Mouse (Mus musculus) olfactory bulb, adult 2 months (tissue): ENCODE measurements around the gene Oaz1. TPM values are rescaled to one million over a fixed set of nuclear protein-coding genes. Genes with fewer than 3 reads are reported as not detected.

Source experiments
- H3K27ac ChIP-seq: fragments of 200-500 bp; 2 replicates; pipeline ENCODE4 v1.5.1; 2012; ENCODE audit warnings: low read depth, low read length; ENCODE audit not compliant: insufficient read depth
- H3K4me1 ChIP-seq: fragments of 200-500 bp; 2 replicates; pipeline ENCODE4 v1.6.1; 2012; ENCODE audit warnings: low read length; ENCODE audit not compliant: control insufficient read depth, insufficient read depth
- H3K4me3 ChIP-seq: fragments of 200-500 bp; 2 replicates; pipeline ENCODE4 v1.5.1; 2012; ENCODE audit warnings: mild to moderate bottlenecking, low read depth, low read length, moderate library complexity; ENCODE audit not compliant: insufficient read depth
- CTCF ChIP-seq: fragments of 200-500 bp; IDR thresholded peaks from 2 replicates; pipeline ENCODE4 v1.5.1; 2012; ENCODE audit warnings: low read depth, mild to moderate bottlenecking, low read length, moderate library complexity; ENCODE audit not compliant: insufficient read depth
- POLR2A ChIP-seq: fragments of 200-500 bp; IDR thresholded peaks from 2 replicates; pipeline ENCODE4 v1.6.1; 2012; ENCODE audit warnings: mild to moderate bottlenecking, low read depth, low read length, moderate library complexity; ENCODE audit not compliant: insufficient read depth
- WGBS: fragments of 180-500 bp; shearing (Covaris S2); methylation state at CpG from one replicate; pipeline ENCODE4 v1.1.7; 2018; 5-methylcytosine and 5-hydroxymethylcytosine counted together
- polyA plus RNA-seq: library from polyadenylated mRNA; stranded (reverse); fragments of >200 nt; gene quantifications from 2 replicates; pipeline ENCODE4 v1.2.4, GENCODE M21; 2012; ENCODE audit warnings: low replicate concordance; ENCODE audit not compliant: missing spikeins, insufficient read depth, insufficient read length

The Oaz1 gene
- polyA plus RNA-seq, 1 experiment = 801 TPM

DNA sequence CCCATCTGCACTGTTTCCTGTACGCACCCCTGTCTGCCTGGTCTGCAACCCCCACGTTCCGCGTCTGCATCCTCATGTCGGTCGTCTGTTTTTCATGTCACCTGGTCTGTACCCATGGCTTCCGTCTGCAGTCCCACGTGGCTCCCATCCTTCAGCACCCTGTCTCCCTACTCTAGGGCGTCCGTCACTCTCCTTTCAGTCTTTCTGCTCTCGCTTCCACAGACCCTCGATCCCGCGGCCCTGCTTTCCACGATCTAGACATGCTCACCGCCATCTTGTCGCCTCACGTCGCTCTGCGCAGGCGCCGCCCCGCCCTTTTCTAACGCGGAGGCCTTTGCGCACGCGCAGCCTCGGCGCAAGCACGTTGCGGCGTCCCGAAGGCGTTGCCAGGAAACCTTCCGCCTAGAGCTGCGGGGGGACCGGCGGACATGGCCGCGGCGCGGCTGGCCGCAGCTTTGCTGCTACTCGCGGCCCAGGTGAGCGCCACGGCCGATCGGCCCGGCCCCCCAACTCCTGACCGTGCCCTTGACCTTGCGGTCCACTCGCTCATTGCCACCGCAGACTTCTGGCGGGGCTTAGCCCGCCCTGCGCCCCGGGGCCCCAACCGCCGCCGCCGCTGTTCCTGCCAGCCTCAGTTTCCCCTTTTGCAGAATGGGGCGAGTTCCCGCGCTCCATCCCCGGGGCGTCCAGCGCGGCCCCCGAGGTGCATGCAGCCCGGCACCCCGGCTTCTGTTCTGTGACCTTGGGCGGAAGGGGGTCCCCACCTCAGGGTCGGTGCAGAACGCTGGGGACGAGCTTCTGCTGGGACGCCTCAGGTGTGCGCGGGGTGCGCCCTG, 28.7 kb downstream of the Oaz1 start, which contains the start of the genes Lsm7 and Sppl2b:
TSS of gene Lsm7 (minus strand) at position 297 of the 836 bp plus-strand sequence.
TSS of gene Sppl2b (plus strand) at position 363 of the 836 bp plus-strand sequence.
- peaks cover 39% of the 10 kb centered on the region for H3K4me1 ChIP-seq
- TF ChIP-seq CTCF = no peak
- TF ChIP-seq POLR2A = peak; percentile 94
- H3K27ac ChIP-seq = peak within 1 kb of the TSS; percentile 13
- under 1% methylated on average over 81 of the region's 81 CpGs for WGBS
- peak within 1 kb of the TSS; percentile 62 for H3K4me3 ChIP-seq

DNA sequence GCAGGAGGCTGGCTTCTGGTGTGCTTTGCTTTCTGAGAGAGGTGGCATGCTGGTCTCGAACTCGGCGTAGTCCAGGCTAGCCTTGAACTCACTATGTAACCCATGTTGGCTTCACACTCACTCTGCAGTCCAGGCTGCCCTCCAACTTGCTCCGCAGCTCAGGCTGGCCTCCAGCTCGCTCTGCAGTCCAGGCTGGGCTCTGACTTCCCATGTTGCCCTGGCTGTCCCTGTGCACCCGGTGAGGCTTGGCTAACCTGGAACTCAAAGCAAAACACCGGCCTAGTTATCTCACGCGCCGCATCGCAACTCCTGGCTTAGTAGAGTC, 29.3 kb downstream of the Oaz1 start:
- peaks cover 39% of the 10 kb centered on the region for H3K4me1 ChIP-seq
- H3K4me3 ChIP-seq = peak overlapping the region; percentile 62
- TF ChIP-seq POLR2A = no peak
- TF ChIP-seq CTCF = no peak
- 16% methylated on average over 11 of the region's 11 CpGs for WGBS
- no peak overlapping the region for H3K27ac ChIP-seq

DNA sequence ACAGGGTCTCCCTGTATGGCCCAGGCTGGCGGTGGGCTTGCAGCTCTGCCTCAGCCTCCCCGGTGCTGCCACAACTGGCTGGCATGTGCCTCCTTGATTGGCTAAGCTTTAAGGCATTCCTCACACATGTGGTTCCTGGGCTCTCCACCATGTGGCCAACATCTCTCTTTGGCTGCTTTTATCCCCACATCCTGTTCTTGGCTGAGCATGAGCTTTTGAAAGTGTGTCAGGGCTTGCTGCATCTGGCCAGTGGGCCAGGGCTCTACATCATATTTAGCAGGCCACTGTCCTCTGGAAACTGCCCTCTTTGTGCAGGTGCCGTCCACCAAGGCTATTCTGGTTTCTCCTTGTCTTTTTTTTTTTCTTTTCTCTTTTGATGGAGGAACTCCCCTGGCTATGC, 29.8 kb downstream of the Oaz1 start:
- peak overlapping the region; percentile 62; the same call in 1 of the 2 replicates for H3K4me3 ChIP-seq
- TF ChIP-seq POLR2A (no peak), CTCF (no peak)
- peaks cover 39% of the 10 kb centered on the region for H3K4me1 ChIP-seq
- no peak overlapping the region for H3K27ac ChIP-seq
- 53% methylated on average over 3 of the region's 3 CpGs for whole genome bisulfite sequencing

DNA sequence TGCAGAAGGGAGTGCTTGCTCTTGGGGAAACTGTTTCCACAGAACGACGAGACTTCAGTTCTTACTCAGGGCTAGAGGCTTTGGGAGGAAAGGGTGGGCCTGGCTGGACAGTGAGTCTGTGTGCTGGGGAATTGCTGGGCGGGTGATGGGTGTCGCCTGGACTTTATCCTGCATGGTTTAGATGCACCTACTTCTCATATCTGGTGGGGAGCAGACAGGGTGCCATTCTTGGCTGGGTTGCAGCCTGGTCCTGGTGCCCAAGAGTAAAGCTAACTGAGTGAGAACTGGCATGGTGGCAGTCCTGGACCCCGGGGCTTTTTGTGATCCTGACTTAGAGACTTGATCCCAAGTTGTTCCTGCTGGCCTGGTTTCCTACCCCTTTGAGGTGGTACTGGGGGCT, 30.5 kb downstream of the Oaz1 start:
- Histone ChIP-seq H3K4me3 (no peak overlapping the region), H3K4me1 (peaks cover 39% of the 10 kb centered on the region), H3K27ac (no peak overlapping the region)
- TF ChIP-seq POLR2A (no peak), CTCF (no peak)
- 71% methylated on average over 5 of the region's 5 CpGs for WGBS

DNA sequence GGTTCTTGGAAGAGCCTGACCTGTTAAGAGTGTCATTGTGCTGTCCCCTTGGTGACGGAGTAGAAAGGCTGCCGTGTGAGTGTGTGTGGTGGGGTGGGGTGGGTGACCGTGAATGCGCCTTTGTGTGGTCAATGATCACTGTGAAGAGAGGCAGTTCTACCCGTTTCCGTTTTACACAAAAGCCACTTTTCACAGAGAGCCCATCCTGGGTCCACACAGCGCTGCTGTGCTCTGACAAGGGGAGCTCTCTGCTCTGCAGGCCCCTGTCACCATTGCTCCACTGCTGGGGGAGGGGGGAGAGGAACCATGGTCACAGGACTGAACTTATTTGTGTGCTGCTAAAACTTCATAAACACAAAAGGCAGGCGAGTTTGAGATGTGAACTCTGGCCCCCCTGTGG, 30.9 kb downstream of the Oaz1 start:
- TF ChIP-seq CTCF = no peak
- no peak for TF ChIP-seq POLR2A
- no peak overlapping the region for H3K4me3 ChIP-seq
- WGBS = 50% methylated on average over 8 of the region's 8 CpGs
- peaks cover 39% of the 10 kb centered on the region for H3K4me1 ChIP-seq
- H3K27ac ChIP-seq = 0 out of 2 replicates have a peak overlapping the region, but pooled peaks have one; percentile 27

DNA sequence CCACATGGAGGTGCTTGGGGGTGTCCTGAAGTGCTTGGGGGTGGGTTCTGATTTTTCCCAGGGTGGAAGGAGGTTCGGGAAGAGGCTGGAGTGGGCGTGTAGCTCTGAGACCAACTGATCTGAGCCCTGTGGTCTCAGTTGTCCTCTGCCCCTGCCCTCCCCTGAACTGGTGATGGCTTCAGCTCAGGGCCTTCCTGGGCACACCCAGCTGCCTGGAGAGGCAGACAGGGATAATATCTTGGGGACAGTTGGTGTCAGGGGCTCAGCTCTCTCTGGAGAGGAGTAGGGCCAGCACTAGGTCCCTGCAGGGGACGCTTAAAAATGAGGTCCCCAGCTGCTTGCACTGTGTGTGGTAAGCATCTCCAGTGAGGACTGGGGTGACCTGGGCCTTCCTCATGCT, 31.4 kb downstream of the Oaz1 start:
- Histone ChIP-seq H3K4me1 (peaks cover 39% of the 10 kb centered on the region), H3K27ac (0 out of 2 replicates have a peak overlapping the region, but pooled peaks have one; percentile 27), H3K4me3 (no peak overlapping the region)
- no peak for TF ChIP-seq POLR2A
- no peak for TF ChIP-seq CTCF
- WGBS = 75% methylated on average over 3 of the region's 3 CpGs

DNA sequence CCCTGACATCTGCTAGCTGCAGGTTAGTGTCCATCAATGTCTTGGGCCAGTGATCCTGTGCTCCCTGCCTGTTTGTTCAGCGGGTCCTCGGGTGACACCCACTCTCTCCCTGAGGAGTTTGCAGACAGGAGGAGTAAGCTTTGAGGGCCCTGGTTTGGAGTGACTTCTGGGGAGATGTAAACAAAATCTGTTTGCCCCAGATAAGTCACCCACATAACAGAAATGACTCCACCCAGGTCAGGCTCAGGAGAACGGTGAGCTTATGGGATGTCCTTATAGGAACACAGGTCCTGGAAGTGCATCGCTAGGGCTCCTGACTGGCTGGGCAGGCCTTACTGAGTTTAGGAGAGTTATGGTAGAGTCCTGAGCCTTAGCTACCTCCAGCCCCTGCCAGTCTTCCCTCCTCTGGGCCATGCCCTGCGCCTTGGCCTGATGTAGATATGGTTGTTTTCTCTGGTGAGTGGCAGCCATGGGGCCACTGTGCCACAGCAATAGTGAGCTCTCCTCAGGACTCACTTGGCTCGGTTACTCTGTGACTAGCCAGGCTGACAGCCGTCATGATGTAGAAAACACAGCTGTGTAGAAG, 32.0 kb downstream of the Oaz1 start:
- 85% methylated on average over 7 of the region's 7 CpGs for WGBS
- H3K4me3 ChIP-seq = no peak overlapping the region
- peaks cover 34% of the 10 kb centered on the region for H3K4me1 ChIP-seq
- H3K27ac ChIP-seq = no peak overlapping the region
- TF ChIP-seq CTCF (no peak), POLR2A (no peak)

DNA sequence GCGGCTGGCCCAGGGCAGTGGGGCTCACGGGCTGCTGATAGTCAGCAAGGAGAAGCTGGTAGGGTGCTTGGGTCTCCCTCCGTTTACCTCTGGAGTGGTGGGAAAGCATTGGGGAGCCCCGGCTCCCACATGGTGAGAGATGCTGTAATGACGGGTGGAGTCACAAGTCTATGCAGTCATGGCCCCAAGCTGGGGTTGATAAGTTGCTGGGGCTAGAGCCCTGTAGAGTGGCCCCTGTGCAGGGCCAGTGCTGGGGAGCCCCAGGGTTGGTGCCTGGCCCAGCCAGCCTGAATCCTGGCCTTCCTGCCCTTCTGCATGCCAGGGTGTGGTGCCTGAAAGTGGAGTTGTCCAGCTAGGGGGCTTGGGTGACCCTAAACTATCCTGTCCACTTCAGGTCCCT, 35.8 kb downstream of the Oaz1 start:
- Histone ChIP-seq H3K4me1 (peaks cover 10% of the 10 kb centered on the region), H3K4me3 (no peak overlapping the region), H3K27ac (no peak overlapping the region)
- 92% methylated on average over 5 of the region's 5 CpGs for WGBS
- no peak for TF ChIP-seq CTCF
- TF ChIP-seq POLR2A = no peak

DNA sequence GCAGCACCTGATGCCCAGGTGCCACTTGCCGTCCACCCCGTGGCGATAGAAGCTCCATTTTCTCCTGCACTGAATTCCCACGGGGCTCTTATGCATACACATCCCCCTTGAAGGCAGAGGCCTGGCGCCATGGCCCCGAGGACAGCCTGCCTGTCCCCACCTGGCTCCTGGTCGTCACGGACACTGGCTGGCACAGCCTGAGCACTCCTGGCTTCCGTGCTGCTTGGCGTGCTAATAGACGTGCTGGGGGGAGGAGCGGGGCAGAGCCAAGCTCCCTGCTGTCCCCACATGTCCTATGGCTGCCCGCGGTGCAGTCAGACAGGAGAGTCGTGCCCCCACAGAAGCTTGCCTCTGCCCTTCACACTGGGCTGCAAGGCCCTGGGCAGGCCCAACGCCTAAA, 38.0 kb downstream of the Oaz1 start:
- Histone ChIP-seq H3K27ac (no peak overlapping the region), H3K4me3 (no peak overlapping the region), H3K4me1 (no peaks in the 10 kb centered on the region)
- WGBS = 87% methylated on average over 16 of the region's 16 CpGs
- TF ChIP-seq POLR2A (no peak), CTCF (no peak)

DNA sequence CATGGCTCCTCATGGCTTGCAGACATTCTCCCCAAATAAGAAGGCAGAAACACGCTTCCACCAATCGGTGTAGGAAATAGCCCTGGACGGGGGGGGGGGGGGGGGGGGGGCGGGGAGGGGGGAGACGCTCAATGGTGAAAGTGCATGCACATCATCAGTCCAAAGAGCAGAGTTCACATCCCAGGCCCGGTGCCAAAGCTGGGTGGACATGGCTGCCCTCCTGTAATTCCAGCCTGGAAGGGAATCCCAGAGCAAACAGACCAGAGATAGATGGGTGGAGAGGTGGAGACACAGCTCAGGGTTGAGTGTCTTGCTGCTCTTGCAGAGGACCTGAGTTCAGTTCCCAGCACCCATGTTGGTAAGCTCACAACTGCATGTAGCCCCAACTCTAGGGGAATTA, 44.5 kb downstream of the Oaz1 start:
- Histone ChIP-seq H3K4me3 (no peak overlapping the region), H3K27ac (no peak overlapping the region), H3K4me1 (no peaks in the 10 kb centered on the region)
- WGBS = 41% methylated on average over 5 of the region's 6 CpGs
- TF ChIP-seq CTCF (no peak), POLR2A (no peak)
